ENCODE assay signal across 8 mouse cellular contexts in genomic region chr6:122560427-122560826, GRCm38 (mm10). TPM values are rescaled to one million over a fixed set of nuclear protein-coding genes. Genes with fewer than 3 reads are reported as not detected.
DNase-seq lines count a peak whose midpoint lies in the region; ATAC-seq and TF ChIP-seq lines count a peak whose summit lies in the region.

No protein-coding gene starts in this region.

- peak overlapping the region; percentile 45 for H3K9ac ChIP-seq in MEL (ENCODE audit: control insufficient read depth, low read depth, low read length, poor library complexity, severe bottlenecking)
- 0 out of 2 replicates have a peak overlapping the region, but pooled peaks have one; percentile 19 for H3K9ac ChIP-seq in forebrain, embryonic 16.5 days (replicated peaks; ENCODE audit: low read depth, low read length)
- no peak overlapping the region for H3K9ac ChIP-seq in lung, embryonic 14.5 days

- H3K4me1 ChIP-seq in MEL (ENCODE audit: control insufficient read depth in 1 of 2, insufficient read depth in 2 of 2, low read length in 2 of 2), result peaks cover 4 to 9% of the 10 kb centered on the region in 2 experiments; a peak in 3 of 4 replicates
- H3K4me1 ChIP-seq in forebrain, embryonic 16.5 days (replicated peaks; ENCODE audit: control insufficient read depth, insufficient read depth, low read length), result peaks cover 12% of the 10 kb centered on the region
- no peaks in the 10 kb centered on the region for H3K4me1 ChIP-seq in lung, embryonic 14.5 days (ENCODE audit: insufficient read depth)
- H3K4me1 ChIP-seq in olfactory bulb, adult 2 months (ENCODE audit: control insufficient read depth, insufficient read depth, low read length), result no peaks in the 10 kb centered on the region

- TF ChIP-seq CTCF in MEL (IDR thresholded peaks at IDR 0.05 in 2 of 3, conservative IDR thresholded peaks at IDR 0.05 in 1 of 3; ENCODE audit: control insufficient read depth in 1 of 3, insufficient read depth in 1 of 3, low read depth in 2 of 3, low read length in 3 of 3, poor library complexity in 1 of 3, severe bottlenecking in 1 of 3), result peak; percentile 78 to 90 (median 79)
- peak; percentile 92 for TF ChIP-seq CTCF in lung, embryonic 14.5 days (IDR thresholded peaks at IDR 0.05; ENCODE audit: low read depth)
- peak; percentile 62; the same call in 1 of the 2 replicates for TF ChIP-seq CTCF in olfactory bulb, adult 2 months (IDR thresholded peaks at IDR 0.05; ENCODE audit: insufficient read depth, low read depth, low read length)

- TF ChIP-seq RAD21 in MEL (IDR thresholded peaks at IDR 0.05; ENCODE audit: low read depth, low read length), result peak; percentile 66

- peak; percentile 91 for DNase-seq in MEL (ENCODE audit: low read depth, low spot score)
- DNase-seq in cerebellum, adult 11-12 months, result peak; percentile 14
- peak; percentile 77 to 79 for DNase-seq in heart, postnatal 36 days
- peak; percentile 37 to 71 for DNase-seq in layer of hippocampus, adult 18-20 months (ENCODE audit: low spot score in 2 of 2)
- peak; percentile 94 for DNase-seq in lung, embryonic 14.5 days
- DNase-seq in thymus, adult 18-20 months, result peak; percentile 51 to 52

- H3K27me3 ChIP-seq in MEL (ENCODE audit: control insufficient read depth in 1 of 2, insufficient read depth in 2 of 2, low read length in 2 of 2), result peaks cover 0 to 3% of the 10 kb centered on the region in 2 experiments; a peak in 1 of 4 replicates
- H3K27me3 ChIP-seq in forebrain, embryonic 16.5 days (replicated peaks; ENCODE audit: control insufficient read depth, insufficient read depth, low read length), result no peaks in the 10 kb centered on the region
- H3K27me3 ChIP-seq in lung, embryonic 14.5 days (ENCODE audit: insufficient read depth, low read length), result 0 out of 2 replicates have a peak, but pooled peaks cover 9% of the 10 kb centered on the region

- no peaks in the 10 kb centered on the region for H3K79me2 ChIP-seq in MEL (ENCODE audit: control insufficient read depth, insufficient read depth, low read length, poor library complexity)

- TF ChIP-seq POLR2A in MEL (IDR thresholded peaks at IDR 0.05; ENCODE audit: control insufficient read depth in 1 of 2, insufficient read depth in 1 of 2, low read depth in 1 of 2, low read length in 2 of 2, poor library complexity in 1 of 2), result no peak
- TF ChIP-seq POLR2A in olfactory bulb, adult 2 months (IDR thresholded peaks at IDR 0.05; ENCODE audit: insufficient read depth, low read depth, low read length), result no peak

- no peak overlapping the region; the same call in 1 of the 2 replicates for H3K27ac ChIP-seq in MEL (ENCODE audit: control insufficient read depth, low read depth, low read length)
- no peak overlapping the region for H3K27ac ChIP-seq in forebrain, embryonic 16.5 days (ENCODE audit: low read length)
- H3K27ac ChIP-seq in lung, embryonic 14.5 days (ENCODE audit: low read depth), result no peak overlapping the region
- no peak overlapping the region for H3K27ac ChIP-seq in olfactory bulb, adult 2 months (ENCODE audit: insufficient read depth, low read depth, low read length)

- H3K4me2 ChIP-seq in forebrain, embryonic 16.5 days (ENCODE audit: low read length), result peak overlapping the region; percentile 42
- H3K4me2 ChIP-seq in lung, embryonic 14.5 days, result peak overlapping the region; percentile 47

- H3K36me3 ChIP-seq in MEL (ENCODE audit: control insufficient read depth in 1 of 2, insufficient read depth in 2 of 2, low read length in 2 of 2), result peaks cover 0 to 10% of the 10 kb centered on the region in 2 experiments; a peak in 2 of 4 replicates
- no peaks in the 10 kb centered on the region for H3K36me3 ChIP-seq in forebrain, embryonic 16.5 days (ENCODE audit: control insufficient read depth, insufficient read depth)
- no peaks in the 10 kb centered on the region for H3K36me3 ChIP-seq in lung, embryonic 14.5 days (ENCODE audit: insufficient read depth)

- H3K9me3 ChIP-seq in MEL (replicated peaks; ENCODE audit: insufficient read depth, low read length), result no peaks in the 10 kb centered on the region
- H3K9me3 ChIP-seq in forebrain, embryonic 16.5 days (ENCODE audit: control insufficient read depth, low read length), result no peaks in the 10 kb centered on the region
- no peaks in the 10 kb centered on the region for H3K9me3 ChIP-seq in lung, embryonic 14.5 days (ENCODE audit: low read depth, low read length)

- H3K4me3 ChIP-seq in MEL (ENCODE audit: control insufficient read depth in 1 of 2, insufficient read depth in 1 of 2, low read depth in 2 of 2, low read length in 2 of 2), result peak overlapping the region; percentile 44 to 52
- peak overlapping the region; percentile 20 for H3K4me3 ChIP-seq in forebrain, embryonic 16.5 days (replicated peaks; ENCODE audit: low read length)
- H3K4me3 ChIP-seq in lung, embryonic 14.5 days (ENCODE audit: low read depth, low read length), result no peak overlapping the region
- H3K4me3 ChIP-seq in olfactory bulb, adult 2 months (ENCODE audit: insufficient read depth, low read depth, low read length), result peak overlapping the region; percentile 36

- 0 out of 4 replicates have a peak, but pooled peaks of 1 of the 2 experiments have one; percentile 25 for TF ChIP-seq EP300 in MEL (IDR thresholded peaks at IDR 0.05; ENCODE audit: low read depth in 1 of 2, low read length in 2 of 2)

- peak; percentile 27 for ATAC-seq in forebrain, embryonic 16.5 days
- peak; percentile 36; the same call in 1 of the 2 replicates for ATAC-seq in lung, embryonic 14.5 days (ENCODE audit: insufficient read depth)

- 3% methylated on average over 17 of the region's 17 CpGs for WGBS in forebrain, embryonic 16.5 days
- WGBS in lung, embryonic 14.5 days, result 12% methylated on average over 17 of the region's 17 CpGs
- 2% methylated on average over 17 of the region's 17 CpGs for whole genome bisulfite sequencing in olfactory bulb, adult 2 months

- intact Hi-C loops in heart, postnatal 36 days (cut with DNase I), result no loop called here

TF ChIP-seq in MEL, 35 proteins besides CTCF, POLR2A, EP300 and RAD21 (continues in another document):
- no peak for TF ChIP-seq TCF12 (IDR thresholded peaks at IDR 0.05; ENCODE audit: low read depth, low read length)
- no peak for TF ChIP-seq MEF2A (IDR thresholded peaks at IDR 0.05; ENCODE audit: extremely low read depth, insufficient replicate concordance, low read depth, low read length, poor library complexity, severe bottlenecking)
- no peak for TF ChIP-seq TAL1 (IDR thresholded peaks at IDR 0.05; ENCODE audit: low read length)
- TF ChIP-seq GATA1 (IDR thresholded peaks at IDR 0.05; ENCODE audit: low read depth, low read length), result no peak
- no peak for TF ChIP-seq MYB (IDR thresholded peaks at IDR 0.05; ENCODE audit: low read depth, low read length)
- TF ChIP-seq ETS1 (IDR thresholded peaks at IDR 0.05; ENCODE audit: low read depth, low read length), result 0 out of 2 replicates have a peak, but pooled peaks have one; percentile 1
- TF ChIP-seq RCOR1 (IDR thresholded peaks at IDR 0.05; ENCODE audit: low read depth, low read length), result 0 out of 2 replicates have a peak, but pooled peaks have one; percentile 6
- no peak for TF ChIP-seq ZNF384 (IDR thresholded peaks at IDR 0.05; ENCODE audit: low read depth, low read length)
- no peak for TF ChIP-seq USF2 (IDR thresholded peaks at IDR 0.05; ENCODE audit: borderline replicate concordance in 1 of 2, insufficient read depth in 1 of 2, low read depth in 1 of 2, low read length in 2 of 2)

RNA-seq across cellular contexts. Expression of gene Aicda, which starts 6.8 kb away (rescaled TPM):
- 0.13 TPM in 1 of 2 replicates, not detected in the other for total RNA-seq in MEL (2012; rRNA removed)
- under 1 TPM in 1 of 2 experiments, not detected in 1; 0.03 TPM for polyA plus RNA-seq in MEL (2012; ENCODE audit: insufficient read depth in 1 of 2, insufficient read length in 2 of 2, low read depth in 1 of 2, low replicate concordance in 2 of 2, missing spikeins in 1 of 2)
- polyA plus RNA-seq in forebrain, embryonic 16.5 days (2015; fragmentation: Nextera tagmentation; extraction: Ambion mirVana), result 0.20 and 0.30 TPM in 2 replicates
- total RNA-seq in heart, postnatal 36 days (2021), result not detected
- not detected for total RNA-seq in layer of hippocampus, adult 18-20 months (2021)
- polyA plus RNA-seq in lung, embryonic 14.5 days (2014; fragmentation: Nextera tagmentation; extraction: Ambion mirVana), result 0.09 TPM in 1 of 2 replicates, not detected in the other
- not detected in 2 replicates for polyA plus RNA-seq in olfactory bulb, adult 2 months (2012; ENCODE audit: insufficient read depth, insufficient read length, low replicate concordance, missing spikeins)

RNA-seq across cellular contexts. Expression of gene Apobec1, which starts 41.8 kb away (rescaled TPM):
- 4.5 and 4.9 TPM in 2 replicates for total RNA-seq in MEL (2012; rRNA removed)
- 1 to 10 TPM in 1 of 2 experiments, not detected in 1; 5.8 TPM for polyA plus RNA-seq in MEL (2012; ENCODE audit: insufficient read depth in 1 of 2, insufficient read length in 2 of 2, low read depth in 1 of 2, low replicate concordance in 2 of 2, missing spikeins in 1 of 2)
- 4.4 and 4.9 TPM in 2 replicates for polyA plus RNA-seq in forebrain, embryonic 16.5 days (2015; fragmentation: Nextera tagmentation; extraction: Ambion mirVana)
- 1 to 10 TPM; 6.3 to 8.0 TPM for total RNA-seq in heart, postnatal 36 days (2021)
- total RNA-seq in layer of hippocampus, adult 18-20 months (2021), result 1 to 10 TPM in 1 of 2 experiments, under 1 TPM in 1; 0.97 to 1.4 TPM
- 5.8 and 6.3 TPM in 2 replicates for polyA plus RNA-seq in lung, embryonic 14.5 days (2014; fragmentation: Nextera tagmentation; extraction: Ambion mirVana)
- polyA plus RNA-seq in olfactory bulb, adult 2 months (2012; ENCODE audit: insufficient read depth, insufficient read length, low replicate concordance, missing spikeins), result not detected in 2 replicates

RNA-seq across cellular contexts. Expression of gene Gdf3, which starts 49.5 kb away (rescaled TPM):
- 39.6 and 42.8 TPM in 2 replicates for total RNA-seq in MEL (2012; rRNA removed)
- 10 to 100 TPM in 1 of 2 experiments, not detected in 1; 50.2 TPM for polyA plus RNA-seq in MEL (2012; ENCODE audit: insufficient read depth in 1 of 2, insufficient read length in 2 of 2, low read depth in 1 of 2, low replicate concordance in 2 of 2, missing spikeins in 1 of 2)
- polyA plus RNA-seq in forebrain, embryonic 16.5 days (2015; fragmentation: Nextera tagmentation; extraction: Ambion mirVana), result not detected in 2 replicates
- not detected for total RNA-seq in heart, postnatal 36 days (2021)
- total RNA-seq in layer of hippocampus, adult 18-20 months (2021), result not detected
- polyA plus RNA-seq in lung, embryonic 14.5 days (2014; fragmentation: Nextera tagmentation; extraction: Ambion mirVana), result not detected in 2 replicates
- not detected in 2 replicates for polyA plus RNA-seq in olfactory bulb, adult 2 months (2012; ENCODE audit: insufficient read depth, insufficient read length, low replicate concordance, missing spikeins)

RNA-seq across cellular contexts. Expression of gene Mfap5, which starts 54.8 kb away (rescaled TPM):
- 0.13 TPM in 1 of 2 replicates, not detected in the other for total RNA-seq in MEL (2012; rRNA removed)
- not detected for polyA plus RNA-seq in MEL (2012; ENCODE audit: insufficient read depth in 1 of 2, insufficient read length in 2 of 2, low read depth in 1 of 2, low replicate concordance in 2 of 2, missing spikeins in 1 of 2)
- polyA plus RNA-seq in forebrain, embryonic 16.5 days (2015; fragmentation: Nextera tagmentation; extraction: Ambion mirVana), result 1.7 and 3.1 TPM in 2 replicates
- 10 to 100 TPM; 41.3 to 43.4 TPM for total RNA-seq in heart, postnatal 36 days (2021)
- total RNA-seq in layer of hippocampus, adult 18-20 months (2021), result not detected
- 4.5 and 5.5 TPM in 2 replicates for polyA plus RNA-seq in lung, embryonic 14.5 days (2014; fragmentation: Nextera tagmentation; extraction: Ambion mirVana)
- polyA plus RNA-seq in olfactory bulb, adult 2 months (2012; ENCODE audit: insufficient read depth, insufficient read length, low replicate concordance, missing spikeins), result not detected in 2 replicates

Comparison
In these comparisons a context has a peak if more than half of its experiments do, and no peak if none do; other contexts are left out.
1. DNase-seq: peak in every context shown above with its lines; median percentile 94 in lung, embryonic 14.5 days; 91 in MEL; 78 in heart, postnatal 36 days; 54 in layer of hippocampus, adult 18-20 months; 52 in thymus, adult 18-20 months; 14 in cerebellum, adult 11-12 months.
2. RNA of gene Gdf3, which starts 49.5 kb away (polyA plus RNA-seq): 50.2 TPM in MEL; not detected in lung, embryonic 14.5 days, not detected in forebrain, embryonic 16.5 days and not detected in olfactory bulb, adult 2 months; every median in the first group is over 10 times any median in the second.
3. Peak in every context shown above with its lines, with median percentiles within 50 percentile points of each other: CTCF ChIP-seq.